Comparison of ENCODE assay signal across 27 mouse cellular contexts in the genomic region with DNA sequence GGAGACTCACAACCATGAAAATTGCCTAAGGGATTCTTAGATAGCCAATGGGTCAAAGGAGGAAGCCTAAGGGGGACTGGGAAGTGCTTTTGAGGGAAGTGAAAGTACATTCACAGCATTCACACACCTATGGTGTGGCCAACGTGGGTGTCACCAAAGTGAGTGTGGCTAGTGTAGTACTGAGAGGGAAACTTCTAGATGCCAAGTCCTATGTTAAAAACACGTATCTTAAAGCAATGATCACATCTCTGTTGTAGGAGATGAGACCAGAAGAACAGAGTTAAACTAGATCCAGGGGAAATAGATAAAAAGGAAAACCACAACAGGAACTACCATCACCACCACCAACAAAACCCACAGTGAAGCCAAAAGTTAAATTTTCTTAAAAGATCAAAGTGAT.
DNase-seq lines count a peak whose midpoint lies in the region; ATAC-seq and TF ChIP-seq lines count a peak whose summit lies in the region.
"Had no signal": no experiment of that assay in that cellular context is flagged by ENCODE, and none has a peak within 500 bp of the region (broad histone marks: within the 10 kb centered on the region; RNA-seq: fewer than 3 reads in every experiment).

No protein-coding gene starts in this region.

- H3K27me3 ChIP-seq in forebrain, embryonic 11.5 days (ENCODE audit: control insufficient read depth, insufficient read depth, low read length) = no peaks in the 10 kb centered on the region
- no peaks in the 10 kb centered on the region for H3K27me3 ChIP-seq in forebrain, embryonic 12.5 days
- H3K27me3 ChIP-seq in midbrain, embryonic 13.5 days = no peaks in the 10 kb centered on the region
- H3K27me3 ChIP-seq in thymus, adult 2 months (ENCODE audit: control insufficient read depth, insufficient read depth, low read length) = no peaks in the 10 kb centered on the region
- H3K27me3 ChIP-seq: embryonic facial prominence, embryonic 12.5 days; limb, embryonic 12.5 days; neural tube, embryonic 13.5 days; stomach, embryonic 15.5 days had no signal

- no peaks in the 10 kb centered on the region for H3K4me1 ChIP-seq in forebrain, embryonic 11.5 days (replicated peaks; ENCODE audit: control insufficient read depth, insufficient read depth, low read length)
- H3K4me1 ChIP-seq in forebrain, embryonic 12.5 days = no peaks in the 10 kb centered on the region
- no peaks in the 10 kb centered on the region for H3K4me1 ChIP-seq in midbrain, embryonic 13.5 days (replicated peaks)
- H3K4me1 ChIP-seq in thymus, adult 2 months (replicated peaks; ENCODE audit: control insufficient read depth, insufficient read depth, low read length) = peaks cover 34% of the 10 kb centered on the region
- H3K4me1 ChIP-seq: liver, embryonic 12.5 days; midbrain, embryonic 10.5 days had no signal

- H3K9me3 ChIP-seq in forebrain, embryonic 11.5 days (ENCODE audit: control insufficient read depth, low read length) = no peaks in the 10 kb centered on the region
- no peaks in the 10 kb centered on the region for H3K9me3 ChIP-seq in forebrain, embryonic 12.5 days
- H3K9me3 ChIP-seq in midbrain, embryonic 13.5 days = no peaks in the 10 kb centered on the region
- H3K9me3 ChIP-seq: embryonic facial prominence, embryonic 12.5 days; limb, embryonic 12.5 days; liver, embryonic 12.5 days; midbrain, embryonic 10.5 days; neural tube, embryonic 13.5 days; stomach, embryonic 15.5 days had no signal

- H3K27ac ChIP-seq in forebrain, embryonic 11.5 days (ENCODE audit: low read depth, low read length) = no peak overlapping the region
- no peak overlapping the region for H3K27ac ChIP-seq in forebrain, embryonic 12.5 days
- no peak overlapping the region for H3K27ac ChIP-seq in midbrain, embryonic 13.5 days
- H3K27ac ChIP-seq in thymus, adult 2 months (ENCODE audit: control insufficient read depth, insufficient read depth, low read length) = no peak overlapping the region
- H3K27ac ChIP-seq: embryonic facial prominence, embryonic 12.5 days; limb, embryonic 12.5 days; liver, embryonic 12.5 days; macrophage; midbrain, embryonic 10.5 days; neural tube, embryonic 13.5 days; stomach, embryonic 15.5 days had no signal

- H3K4me2 ChIP-seq in forebrain, embryonic 11.5 days (ENCODE audit: low read depth, low read length, severe bottlenecking) = no peak overlapping the region
- no peak overlapping the region for H3K4me2 ChIP-seq in forebrain, embryonic 12.5 days
- H3K4me2 ChIP-seq in midbrain, embryonic 13.5 days (replicated peaks) = no peak overlapping the region
- H3K4me2 ChIP-seq: embryonic facial prominence, embryonic 12.5 days; limb, embryonic 12.5 days; liver, embryonic 12.5 days; neural tube, embryonic 13.5 days; stomach, embryonic 15.5 days had no signal

- no peak for ATAC-seq in forebrain, embryonic 11.5 days (replicated peaks; ENCODE audit: low FRiP score)
- ATAC-seq in forebrain, embryonic 12.5 days (ENCODE audit: low FRiP score) = no peak
- peak; percentile 42 for ATAC-seq in megakaryocyte, adult 5-6 weeks (ENCODE audit: poor library complexity, severe bottlenecking)
- no peak for ATAC-seq in midbrain, embryonic 13.5 days
- ATAC-seq: forebrain, embryonic 16.5 days; hindbrain, embryonic 16.5 days; liver, embryonic 12.5 days; liver, postnatal 0 days; lung, postnatal 0 days; midbrain, embryonic 16.5 days had no signal

- H3K9ac ChIP-seq in forebrain, embryonic 11.5 days (ENCODE audit: low read length) = no peak overlapping the region
- H3K9ac ChIP-seq in forebrain, embryonic 12.5 days = no peak overlapping the region
- no peak overlapping the region for H3K9ac ChIP-seq in midbrain, embryonic 13.5 days (replicated peaks)
- H3K9ac ChIP-seq: embryonic facial prominence, embryonic 12.5 days; limb, embryonic 12.5 days; liver, embryonic 12.5 days; liver, postnatal 0 days; neural tube, embryonic 13.5 days; stomach, embryonic 15.5 days had no signal

- DNase-seq in forebrain, embryonic 11.5 days (ENCODE audit: low spot score) = peak; percentile 4
- DNase-seq in spleen, postnatal 36 days (ENCODE audit: low spot score in 2 of 2) = peak; percentile 39 to 44
- DNase-seq in spleen, postnatal 10 days (ENCODE audit: low spot score in 2 of 2) = no peak
- no peak for DNase-seq in thymus, adult 2 months
- DNase-seq in adrenal gland, postnatal 14 days = no peak
- DNase-seq: adrenal gland, adult 2 months; cerebellum, adult 2 months; cerebellum, postnatal 25 days; kidney, postnatal 10 days; liver, postnatal 0 days; right cerebral cortex, postnatal 4 days; thymus, postnatal 36 days had no signal

- no peak overlapping the region for H3K4me3 ChIP-seq in forebrain, embryonic 11.5 days (ENCODE audit: low read depth, low read length)
- H3K4me3 ChIP-seq in forebrain, embryonic 12.5 days (replicated peaks) = no peak overlapping the region
- H3K4me3 ChIP-seq in midbrain, embryonic 13.5 days (replicated peaks) = no peak overlapping the region
- no peak overlapping the region for H3K4me3 ChIP-seq in thymus, adult 2 months (ENCODE audit: control insufficient read depth, insufficient read depth, low read length)
- H3K4me3 ChIP-seq: embryonic facial prominence, embryonic 12.5 days; limb, embryonic 12.5 days; liver, embryonic 12.5 days; midbrain, embryonic 10.5 days; myocyte; neural tube, embryonic 13.5 days; stomach, embryonic 15.5 days had no signal

- 64% methylated on average over 2 of the region's 2 CpGs for WGBS in forebrain, embryonic 11.5 days
- WGBS in forebrain, embryonic 12.5 days = 73% methylated on average over 2 of the region's 2 CpGs
- WGBS in midbrain, embryonic 13.5 days = 71% methylated on average over 2 of the region's 2 CpGs
- 7% methylated on average over 2 of the region's 2 CpGs for WGBS in thymus, adult 2 months

- H3K36me3 ChIP-seq in forebrain, embryonic 11.5 days (ENCODE audit: control insufficient read depth, insufficient read depth, low read length) = no peaks in the 10 kb centered on the region
- H3K36me3 ChIP-seq in forebrain, embryonic 12.5 days (replicated peaks) = no peaks in the 10 kb centered on the region
- no peaks in the 10 kb centered on the region for H3K36me3 ChIP-seq in midbrain, embryonic 13.5 days
- no peaks in the 10 kb centered on the region for H3K36me3 ChIP-seq in thymus, adult 2 months (ENCODE audit: control insufficient read depth, insufficient read depth, low read length)
- H3K36me3 ChIP-seq: embryonic facial prominence, embryonic 12.5 days; limb, embryonic 12.5 days; liver, embryonic 12.5 days; midbrain, embryonic 10.5 days; neural tube, embryonic 13.5 days; stomach, embryonic 15.5 days had no signal

- TF ChIP-seq POLR2A in thymus, adult 2 months (IDR thresholded peaks at IDR 0.05; ENCODE audit: control insufficient read depth, extremely low read depth, insufficient read depth, low read length, poor library complexity) = no peak

- no peak for TF ChIP-seq CTCF in thymus, adult 2 months (IDR thresholded peaks at IDR 0.05; ENCODE audit: borderline replicate concordance, control insufficient read depth, extremely low read depth, insufficient read depth, low read length, poor library complexity)

Comparison
In these comparisons a context has a peak if more than half of its experiments do, and no peak if none do; other contexts are left out.
1. DNase-seq: peak in forebrain, embryonic 11.5 days (single experiment) and spleen, postnatal 36 days (2 of 2); none in spleen, postnatal 10 days (0 of 2), thymus, adult 2 months (single experiment) and adrenal gland, postnatal 14 days (single experiment).